Mouse (Mus musculus): Measurements from ENCODE around the gene Fras1. TPM values are rescaled to one million over a fixed set of nuclear protein-coding genes. Genes with fewer than 3 reads are reported as not detected.

Fras1 gene
- polyA plus RNA-seq, 1 experiment from 2014 or later = 7.0 TPM

GRCm38 (mm10) chr5:96677498-96677897 is 303.7 kb downstream of the Fras1 start:
- 33% methylated on average over 2 of the region's 2 CpGs for WGBS
- no peak for ATAC-seq (ENCODE audit: low FRiP score)

DNA sequence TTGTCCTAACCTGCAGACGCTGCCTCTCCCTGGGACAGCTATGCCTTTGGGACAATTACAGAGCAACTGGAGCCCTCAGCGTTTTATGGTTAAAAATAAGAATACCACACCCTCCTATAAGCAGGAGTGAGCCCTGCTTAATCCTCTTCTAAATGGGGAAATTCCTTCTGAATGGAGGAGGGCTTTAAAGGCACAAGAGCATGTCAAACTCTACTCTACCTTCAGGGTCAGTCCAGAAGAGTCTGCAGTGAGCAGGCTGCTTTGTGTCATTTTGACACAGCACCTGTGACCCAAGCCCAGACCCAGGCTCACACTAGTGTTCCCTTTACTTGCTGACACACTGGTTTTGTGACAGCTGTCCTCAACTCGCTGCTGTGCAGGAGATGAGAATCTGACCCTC is 307.3 kb downstream of the Fras1 start:
- WGBS = 54% methylated on average over 3 of the region's 3 CpGs
- no peak overlapping the region for H3K4me3 ChIP-seq
- H3K4me1 ChIP-seq (replicated peaks) = peaks cover 6% of the 10 kb centered on the region
- ATAC-seq (ENCODE audit: low FRiP score) = no peak
- H3K27ac ChIP-seq = no peak overlapping the region; the same call in 1 of the 2 replicates
- H3K4me2 ChIP-seq = no peak overlapping the region
- no peaks in the 10 kb centered on the region for H3K27me3 ChIP-seq
- no peaks in the 10 kb centered on the region for H3K9me3 ChIP-seq
- no peaks in the 10 kb centered on the region for H3K36me3 ChIP-seq
- H3K9ac ChIP-seq = no peak overlapping the region

More at GRCm38 (mm10) chr5:96677498-96677897, 303.7 kb downstream of the Fras1 start:
- no peaks in the 10 kb centered on the region for H3K9me3 ChIP-seq
- no peak overlapping the region for H3K27ac ChIP-seq
- no peak overlapping the region for H3K9ac ChIP-seq
- H3K27me3 ChIP-seq = no peaks in the 10 kb centered on the region
- H3K4me3 ChIP-seq = no peak overlapping the region
- H3K36me3 ChIP-seq = no peaks in the 10 kb centered on the region
- H3K4me2 ChIP-seq = no peak overlapping the region
- H3K4me1 ChIP-seq (replicated peaks) = peaks cover 6% of the 10 kb centered on the region

GRCm38 (mm10) chr5:96682777-96683176 is 309.0 kb downstream of the Fras1 start:
- peaks cover 3% of the 10 kb centered on the region; the same call in 1 of the 2 replicates for H3K9me3 ChIP-seq
- 88% methylated on average over 2 of the region's 2 CpGs for WGBS
- H3K4me2 ChIP-seq = no peak overlapping the region
- H3K27me3 ChIP-seq = no peaks in the 10 kb centered on the region
- no peak for ATAC-seq (ENCODE audit: low FRiP score)
- H3K9ac ChIP-seq = no peak overlapping the region
- H3K4me1 ChIP-seq (replicated peaks) = peaks cover 6% of the 10 kb centered on the region
- no peak overlapping the region for H3K4me3 ChIP-seq
- H3K36me3 ChIP-seq = no peaks in the 10 kb centered on the region
- no peak overlapping the region for H3K27ac ChIP-seq

- Histone ChIP-seq H3K9ac (no peak overlapping the region), H3K9me3 (peaks cover 4% of the 10 kb centered on the region; the same call in 1 of the 2 replicates), H3K4me3 (no peak overlapping the region), H3K27ac (no peak overlapping the region), H3K4me1 (replicated peaks) (no peaks in the 10 kb centered on the region), H3K36me3 (no peaks in the 10 kb centered on the region), H3K4me2 (no peak overlapping the region), H3K27me3 (no peaks in the 10 kb centered on the region)
- WGBS = 91% methylated on average over 2 of the region's 2 CpGs
- ATAC-seq (ENCODE audit: low FRiP score) = no peak
Measured at GRCm38 (mm10) chr5:96688885-96689284, 315.1 kb downstream of the Fras1 start.

DNA sequence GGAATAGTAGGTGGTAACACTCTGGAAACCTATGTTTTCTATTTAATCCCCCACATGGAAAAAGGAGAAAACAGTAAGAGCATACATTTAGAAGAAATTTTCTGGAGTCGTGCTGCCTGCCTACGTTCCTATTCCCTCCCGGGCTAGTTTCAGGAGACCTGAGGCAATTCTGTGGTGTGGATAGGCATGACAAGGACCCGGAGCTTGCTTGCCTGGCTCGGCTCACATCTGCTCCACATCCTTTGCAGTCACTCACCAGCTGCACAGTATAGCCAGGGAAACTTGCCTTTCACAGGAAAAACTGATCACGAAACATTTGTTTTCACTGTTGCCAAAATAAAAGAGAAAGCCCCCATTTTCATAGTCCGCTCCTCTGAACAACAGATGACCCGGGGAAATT is 325.2 kb downstream of the Fras1 start:
- Histone ChIP-seq H3K9me3 (no peaks in the 10 kb centered on the region), H3K4me3 (no peak overlapping the region), H3K4me2 (no peak overlapping the region), H3K36me3 (no peaks in the 10 kb centered on the region), H3K4me1 (replicated peaks) (peaks cover 22% of the 10 kb centered on the region), H3K27ac (no peak overlapping the region), H3K9ac (no peak overlapping the region), H3K27me3 (no peaks in the 10 kb centered on the region)
- 79% methylated on average over 8 of the region's 8 CpGs for WGBS
- no peak for ATAC-seq (ENCODE audit: low FRiP score)

GRCm38 (mm10) chr5:96702706-96703625 is 329.2 kb downstream of the Fras1 start:
- WGBS = 25% methylated on average over 22 of the region's 22 CpGs
- no peaks in the 10 kb centered on the region for H3K9me3 ChIP-seq
- H3K27ac ChIP-seq = peak overlapping the region; percentile 72
- H3K4me3 ChIP-seq = no peak overlapping the region
- no peaks in the 10 kb centered on the region for H3K36me3 ChIP-seq
- peak overlapping the region; percentile 32 for H3K4me2 ChIP-seq
- peak; percentile 84 for ATAC-seq (ENCODE audit: low FRiP score)
- peaks cover 22% of the 10 kb centered on the region for H3K4me1 ChIP-seq (replicated peaks)
- no peaks in the 10 kb centered on the region for H3K27me3 ChIP-seq
- H3K9ac ChIP-seq = peak overlapping the region; percentile 39

DNA sequence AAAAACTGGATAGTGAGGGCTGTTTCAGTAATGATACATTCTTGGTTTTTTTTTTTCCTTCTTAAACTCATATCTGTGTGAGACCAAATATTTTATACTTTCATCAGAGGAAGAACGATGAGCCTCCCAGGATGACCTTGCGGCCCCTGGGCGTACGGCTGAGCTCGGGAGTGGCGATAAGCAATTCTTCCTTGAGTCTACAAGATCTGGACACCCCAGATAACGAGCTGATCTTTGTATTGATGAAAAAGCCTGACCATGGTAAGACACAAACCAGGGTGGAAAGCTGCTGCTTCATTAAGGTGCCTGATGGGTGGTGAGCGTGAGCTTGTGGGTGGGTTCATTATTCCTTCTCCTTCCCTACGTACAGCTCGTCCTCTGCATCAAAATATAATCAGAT is 334.8 kb downstream of the Fras1 start:
- Histone ChIP-seq H3K36me3 (no peaks in the 10 kb centered on the region), H3K4me1 (replicated peaks) (peaks cover 13% of the 10 kb centered on the region), H3K4me2 (no peak overlapping the region), H3K27me3 (no peaks in the 10 kb centered on the region), H3K27ac (no peak overlapping the region), H3K9me3 (no peaks in the 10 kb centered on the region), H3K4me3 (no peak overlapping the region), H3K9ac (no peak overlapping the region)
- ATAC-seq (ENCODE audit: low FRiP score) = no peak
- 80% methylated on average over 10 of the region's 10 CpGs for WGBS

- 0 out of 2 replicates have a peak, but pooled peaks have one; percentile 23 for ATAC-seq (ENCODE audit: low FRiP score)
- Histone ChIP-seq H3K36me3 (no peaks in the 10 kb centered on the region), H3K4me1 (replicated peaks) (peaks cover 24% of the 10 kb centered on the region), H3K4me2 (no peak overlapping the region), H3K27ac (peak overlapping the region; percentile 61), H3K27me3 (no peaks in the 10 kb centered on the region), H3K9ac (no peak overlapping the region), H3K4me3 (no peak overlapping the region), H3K9me3 (no peaks in the 10 kb centered on the region)
- 63% methylated on average over 12 of the region's 12 CpGs for WGBS
Measured at GRCm38 (mm10) chr5:96712089-96712684, 338.4 kb downstream of the Fras1 start.

DNA sequence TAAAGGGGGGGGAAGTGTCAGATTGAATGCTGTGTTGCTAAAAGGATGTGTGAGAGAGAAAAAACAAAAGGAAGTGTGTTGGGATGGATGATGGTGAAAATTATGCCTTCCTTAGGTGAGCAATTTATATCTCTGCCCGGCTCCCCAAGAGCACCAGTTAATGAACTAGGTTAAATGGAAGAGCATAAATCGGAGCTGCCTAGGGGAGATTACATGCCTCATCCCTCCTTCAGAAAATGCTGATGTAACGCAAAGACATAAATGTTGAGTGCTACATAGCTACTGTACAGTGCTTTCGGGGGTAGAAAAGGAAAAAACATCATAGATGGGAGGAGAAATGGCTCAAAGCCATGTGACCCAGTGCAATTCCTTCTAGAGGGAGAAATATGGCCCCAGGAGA is 339.0 kb downstream of the Fras1 start:
- Histone ChIP-seq H3K27ac (peak overlapping the region; percentile 61; the same call in 1 of the 2 replicates), H3K27me3 (no peaks in the 10 kb centered on the region), H3K4me3 (no peak overlapping the region), H3K9me3 (no peaks in the 10 kb centered on the region), H3K4me2 (no peak overlapping the region), H3K9ac (no peak overlapping the region), H3K4me1 (replicated peaks) (peaks cover 24% of the 10 kb centered on the region), H3K36me3 (no peaks in the 10 kb centered on the region)
- ATAC-seq (ENCODE audit: low FRiP score) = peak; percentile 58
- 64% methylated on average over 4 of the region's 4 CpGs for WGBS

DNA sequence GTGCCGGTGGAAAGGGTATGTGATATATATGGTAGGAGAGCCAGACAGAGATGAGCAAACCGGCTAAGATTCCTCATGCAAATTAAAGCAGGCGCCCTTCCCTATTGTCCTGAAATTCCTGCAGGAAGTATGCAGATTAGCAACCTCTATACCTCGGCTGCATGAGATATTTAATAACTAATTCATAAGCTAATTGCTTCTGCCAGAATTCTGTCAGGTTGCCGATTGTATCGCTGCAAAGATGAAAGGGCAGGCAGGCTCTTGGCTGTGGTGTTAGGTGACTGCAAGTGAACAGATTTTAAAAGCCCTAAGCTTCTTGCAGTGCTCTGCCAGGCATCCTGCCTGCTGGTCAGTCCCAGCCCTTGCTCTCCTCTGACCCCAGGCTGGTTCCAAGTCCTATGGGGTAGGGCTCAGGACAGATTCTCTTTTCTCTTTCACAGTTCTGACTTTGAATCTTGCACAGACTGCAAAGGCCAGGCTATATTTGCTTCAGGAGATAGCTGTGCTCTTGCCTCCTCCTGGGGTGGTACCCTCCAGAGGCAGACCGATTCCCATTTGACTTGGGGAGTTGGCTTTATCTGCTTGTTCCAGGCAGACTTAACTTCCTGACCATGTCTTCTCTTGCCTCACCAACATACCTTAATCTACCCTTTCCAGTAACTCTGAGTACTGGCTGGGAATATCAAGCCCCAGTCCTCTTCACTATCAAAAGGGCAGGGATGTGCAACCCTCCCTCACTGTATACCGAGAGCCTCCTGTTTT is 342.7 kb downstream of the Fras1 start:
- Histone ChIP-seq H3K4me2 (no peak overlapping the region), H3K9me3 (no peaks in the 10 kb centered on the region), H3K36me3 (no peaks in the 10 kb centered on the region), H3K9ac (no peak overlapping the region), H3K27ac (peak overlapping the region; percentile 64), H3K4me3 (no peak overlapping the region), H3K4me1 (replicated peaks) (peaks cover 24% of the 10 kb centered on the region), H3K27me3 (no peaks in the 10 kb centered on the region)
- no peak for ATAC-seq (ENCODE audit: low FRiP score)
- WGBS = 43% methylated on average over 8 of the region's 8 CpGs

DNA sequence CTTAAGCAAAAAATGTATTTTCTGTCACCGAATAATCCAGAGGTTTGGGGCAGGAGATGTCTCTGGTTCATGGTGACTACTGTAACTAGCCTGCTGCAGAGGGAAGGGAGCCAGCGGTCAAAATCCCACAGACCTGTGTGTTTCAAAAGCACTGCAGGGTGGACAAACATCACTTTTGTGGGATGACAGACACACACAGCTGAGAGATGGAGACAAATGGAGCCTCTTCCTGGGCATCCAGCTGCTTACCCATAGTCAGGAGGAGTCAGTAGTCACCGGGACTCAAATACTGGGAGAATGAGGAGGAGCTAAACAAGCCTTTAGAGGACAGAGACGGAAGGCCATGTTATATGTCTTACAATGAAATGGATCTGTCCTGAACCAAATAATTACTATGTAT is 343.9 kb downstream of the Fras1 start:
- Histone ChIP-seq H3K36me3 (no peaks in the 10 kb centered on the region), H3K27ac (no peak overlapping the region), H3K4me1 (replicated peaks) (peaks cover 15% of the 10 kb centered on the region), H3K4me2 (no peak overlapping the region), H3K9me3 (no peaks in the 10 kb centered on the region), H3K27me3 (no peaks in the 10 kb centered on the region), H3K9ac (no peak overlapping the region), H3K4me3 (no peak overlapping the region)
- WGBS = 81% methylated on average over 4 of the region's 4 CpGs
- no peak for ATAC-seq (ENCODE audit: low FRiP score)

- H3K4me3 ChIP-seq = no peak overlapping the region
- 94% methylated on average over 5 of the region's 5 CpGs for WGBS
Measured at GRCm38 (mm10) chr5:96718601-96719000, 344.8 kb downstream of the Fras1 start.

More at GRCm38 (mm10) chr5:96718601-96719000, 344.8 kb downstream of the Fras1 start:
- Histone ChIP-seq H3K27me3 (no peaks in the 10 kb centered on the region), H3K4me2 (no peak overlapping the region), H3K9ac (no peak overlapping the region), H3K4me1 (replicated peaks) (peaks cover 13% of the 10 kb centered on the region), H3K9me3 (no peaks in the 10 kb centered on the region), H3K36me3 (no peaks in the 10 kb centered on the region), H3K27ac (no peak overlapping the region)
- no peak for ATAC-seq (ENCODE audit: low FRiP score)

Measured in hindbrain, embryonic 13.5 days (tissue).